In the genomic region with DNA sequence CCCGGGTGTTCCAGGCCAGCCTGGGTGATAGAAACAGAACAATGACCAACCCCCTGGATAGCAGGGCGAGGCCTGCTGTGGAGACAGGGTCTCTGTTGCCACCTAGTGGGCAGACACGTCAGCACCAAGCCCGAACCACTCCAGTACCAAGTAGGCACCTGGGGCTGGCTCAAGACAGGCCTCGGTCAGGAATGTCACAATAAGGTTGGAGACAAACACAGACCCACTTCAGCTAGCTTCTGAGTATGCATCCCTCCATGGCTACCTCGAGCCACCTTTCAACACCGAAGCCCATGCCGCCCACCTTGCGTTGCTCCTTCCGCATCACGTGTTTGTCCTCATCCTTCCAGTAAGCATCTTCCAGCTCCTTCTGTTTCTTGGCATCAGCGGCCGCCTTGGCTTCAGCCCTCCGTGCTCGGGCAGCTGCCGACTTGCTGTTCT, we compare ENCODE assay signal across 9 mouse cellular contexts. TPM values are rescaled to one million over a fixed set of nuclear protein-coding genes. Genes with fewer than 3 reads are reported as not detected.
DNase-seq lines count a peak whose midpoint lies in the region; ATAC-seq and TF ChIP-seq lines count a peak whose summit lies in the region.
"Had no signal": no experiment of that assay in that cellular context is flagged by ENCODE, and none has a peak within 500 bp of the region (broad histone marks: within the 10 kb centered on the region; RNA-seq: fewer than 3 reads in every experiment).

No protein-coding gene starts in this region.

- H3K4me3 ChIP-seq in ES-Bruce4 (ENCODE audit: low read depth, low read length), result peak overlapping the region; percentile 9; the same call in 1 of the 2 replicates
- 0 out of 2 replicates have a peak overlapping the region, but pooled peaks have one; percentile 42 for H3K4me3 ChIP-seq in forebrain, embryonic 10.5 days
- no peak overlapping the region for H3K4me3 ChIP-seq in neural tube, embryonic 13.5 days

- peaks cover 4% of the 10 kb centered on the region for H3K4me1 ChIP-seq in ES-Bruce4 (ENCODE audit: control insufficient read depth, insufficient read depth, low read length)
- H3K4me1 ChIP-seq in forebrain, embryonic 10.5 days, result peaks cover 71% of the 10 kb centered on the region
- peaks cover 57% of the 10 kb centered on the region for H3K4me1 ChIP-seq in neural tube, embryonic 13.5 days (replicated peaks)

- H3K4me2 ChIP-seq in neural tube, embryonic 13.5 days, result peak overlapping the region; percentile 43; the same call in 1 of the 2 replicates

- no peaks in the 10 kb centered on the region for H3K9me3 ChIP-seq in ES-Bruce4 (replicated peaks; ENCODE audit: control insufficient read depth, insufficient read depth, low read length, poor library complexity, severe bottlenecking)
- no peaks in the 10 kb centered on the region for H3K9me3 ChIP-seq in forebrain, embryonic 10.5 days
- H3K9me3 ChIP-seq in neural tube, embryonic 13.5 days, result no peaks in the 10 kb centered on the region

- ATAC-seq in neural tube, embryonic 13.5 days (ENCODE audit: low read depth), result no peak

- H3K9ac ChIP-seq in ES-Bruce4 (ENCODE audit: low read depth, poor library complexity, severe bottlenecking), result peak overlapping the region; percentile 6; the same call in 1 of the 2 replicates
- H3K9ac ChIP-seq in neural tube, embryonic 13.5 days, result peak overlapping the region; percentile 56

- TF ChIP-seq POLR2A in ES-Bruce4 (IDR thresholded peaks at IDR 0.05; ENCODE audit: insufficient read depth, low read length), result no peak
- no peak for TF ChIP-seq POLR2A in brain, embryonic 14.5 days (IDR thresholded peaks at IDR 0.05; ENCODE audit: borderline replicate concordance, extremely low read depth, insufficient read depth, insufficient read length, poor library complexity, severe bottlenecking)

- peak; percentile 90 for DNase-seq in brain, embryonic 14.5 days (ENCODE audit: low read depth)
- DNase-seq in forebrain, embryonic 10.5 days (ENCODE audit: extremely low spot score, low spot score), result peak; percentile 73
- DNase-seq in heart, postnatal 14 days, result peak; percentile 79 to 85
- peak; percentile 86 to 90 for DNase-seq in kidney, postnatal 4 days
- peak; percentile 80 to 84 for DNase-seq in lung, adult 18-20 months
- DNase-seq in testis, postnatal 10 days (ENCODE audit: low spot score), result peak; percentile 84

- 47% methylated on average over 16 of the region's 16 CpGs for WGBS in forebrain, embryonic 10.5 days
- WGBS in neural tube, embryonic 13.5 days, result 49% methylated on average over 16 of the region's 16 CpGs

- peak; percentile 96 for TF ChIP-seq CTCF in ES-Bruce4 (IDR thresholded peaks at IDR 0.05; ENCODE audit: low read depth, low read length)
- peak; percentile 90 for TF ChIP-seq CTCF in brain, embryonic 14.5 days (IDR thresholded peaks at IDR 0.05; ENCODE audit: borderline replicate concordance, extremely low read depth, insufficient read depth, insufficient read length)

- peak overlapping the region; percentile 15; the same call in 1 of the 2 replicates for H3K27ac ChIP-seq in ES-Bruce4 (ENCODE audit: insufficient read depth, low read length)
- H3K27ac ChIP-seq in forebrain, embryonic 10.5 days, result peak overlapping the region; percentile 74
- peak overlapping the region; percentile 85 for H3K27ac ChIP-seq in neural tube, embryonic 13.5 days (replicated peaks)

- H3K27me3 ChIP-seq in ES-Bruce4 (ENCODE audit: control insufficient read depth, insufficient read depth, low read length, poor library complexity, severe bottlenecking), result no peaks in the 10 kb centered on the region
- peaks cover 17% of the 10 kb centered on the region for H3K27me3 ChIP-seq in forebrain, embryonic 10.5 days (ENCODE audit: poor library complexity, severe bottlenecking)
- H3K27me3 ChIP-seq in neural tube, embryonic 13.5 days, result no peaks in the 10 kb centered on the region

- peak; percentile 57; the same call in 1 of the 2 replicates for TF ChIP-seq EP300 in ES-Bruce4 (IDR thresholded peaks at IDR 0.05; ENCODE audit: insufficient read depth, low read depth, low read length)

- H3K36me3 ChIP-seq in ES-Bruce4 (ENCODE audit: control insufficient read depth, insufficient read depth, low read length, poor library complexity, severe bottlenecking), result no peaks in the 10 kb centered on the region; the same call in 1 of the 2 replicates
- H3K36me3 ChIP-seq in forebrain, embryonic 10.5 days (replicated peaks), result peaks cover 16% of the 10 kb centered on the region
- H3K36me3 ChIP-seq in neural tube, embryonic 13.5 days, result peaks cover 8% of the 10 kb centered on the region

- intact Hi-C loops in heart, postnatal 14 days (cut with DNase I), result loop anchor here (1.0 to 2.0 kb wide), 2 partner anchors 25 to 49 kb away; no protein-coding TSS in a partner anchor

RNA-seq across cellular contexts. Expression of a gene that starts 4.1 kb away (rescaled TPM):
- 62.8 and 67.2 TPM in 2 replicates for polyA plus RNA-seq in ES-Bruce4 (2011; ENCODE audit: insufficient read depth, insufficient read length, low read depth, missing spikeins)
- polyA plus RNA-seq in brain, embryonic 14.5 days (2012; rRNA removed), result 94.9 and 111 TPM in 2 replicates
- 184 and 186 TPM in 2 replicates for polyA plus RNA-seq in forebrain, embryonic 10.5 days (2016; fragmentation: Nextera tagmentation; extraction: Ambion mirVana)
- 10 to 100 TPM; 38.8 to 40.1 TPM for total RNA-seq in heart, postnatal 14 days (2021)
- polyA plus RNA-seq in neural tube, embryonic 13.5 days (2015; fragmentation: Nextera tagmentation; extraction: Ambion mirVana), result 148 and 156 TPM in 2 replicates

RNA-seq across cellular contexts. Expression of a gene that starts 6.6 kb away (rescaled TPM):
- polyA plus RNA-seq in ES-Bruce4 (2011; ENCODE audit: insufficient read depth, insufficient read length, low read depth, missing spikeins), result 3.2 and 3.5 TPM in 2 replicates
- 37.8 and 38.4 TPM in 2 replicates for polyA plus RNA-seq in brain, embryonic 14.5 days (2012; rRNA removed)
- 4.7 and 5.9 TPM in 2 replicates for polyA plus RNA-seq in forebrain, embryonic 10.5 days (2016; fragmentation: Nextera tagmentation; extraction: Ambion mirVana)
- total RNA-seq in heart, postnatal 14 days (2021), result 1 to 10 TPM; 3.8 to 4.0 TPM
- 17.5 and 17.9 TPM in 2 replicates for polyA plus RNA-seq in neural tube, embryonic 13.5 days (2015; fragmentation: Nextera tagmentation; extraction: Ambion mirVana)

RNA-seq across cellular contexts. Expression of a gene that starts 22.9 kb away (rescaled TPM):
- polyA plus RNA-seq in ES-Bruce4 (2011; ENCODE audit: insufficient read depth, insufficient read length, low read depth, missing spikeins), result 13.3 TPM in 2 replicates
- polyA plus RNA-seq in brain, embryonic 14.5 days (2012; rRNA removed), result 1.2 and 1.3 TPM in 2 replicates
- 0.36 and 0.38 TPM in 2 replicates for polyA plus RNA-seq in forebrain, embryonic 10.5 days (2016; fragmentation: Nextera tagmentation; extraction: Ambion mirVana)
- under 1 TPM in 1 of 2 experiments, not detected in 1; 0.07 TPM for total RNA-seq in heart, postnatal 14 days (2021)
- polyA plus RNA-seq in neural tube, embryonic 13.5 days (2015; fragmentation: Nextera tagmentation; extraction: Ambion mirVana), result 1.6 TPM in 2 replicates
- total RNA-seq: gastrocnemius, postnatal 4 days had no signal

RNA-seq across cellular contexts. Expression of a gene that starts 27.6 kb away (rescaled TPM):
- polyA plus RNA-seq in ES-Bruce4 (2011; ENCODE audit: insufficient read depth, insufficient read length, low read depth, missing spikeins), result 2,473 and 2,707 TPM in 2 replicates
- polyA plus RNA-seq in brain, embryonic 14.5 days (2012; rRNA removed), result 3,092 and 4,066 TPM in 2 replicates
- 3,478 and 3,689 TPM in 2 replicates for polyA plus RNA-seq in forebrain, embryonic 10.5 days (2016; fragmentation: Nextera tagmentation; extraction: Ambion mirVana)
- total RNA-seq in heart, postnatal 14 days (2021), result 100 to 1,000 TPM; 901 to 988 TPM
- polyA plus RNA-seq in neural tube, embryonic 13.5 days (2015; fragmentation: Nextera tagmentation; extraction: Ambion mirVana), result 2,220 and 2,572 TPM in 2 replicates

RNA-seq across cellular contexts. Expression of a gene that starts 30.1 kb away (rescaled TPM):
- polyA plus RNA-seq in ES-Bruce4 (2011; ENCODE audit: insufficient read depth, insufficient read length, low read depth, missing spikeins), result 11.1 and 12.1 TPM in 2 replicates
- polyA plus RNA-seq in brain, embryonic 14.5 days (2012; rRNA removed), result 27.2 and 38.6 TPM in 2 replicates
- polyA plus RNA-seq in forebrain, embryonic 10.5 days (2016; fragmentation: Nextera tagmentation; extraction: Ambion mirVana), result 4.8 and 5.7 TPM in 2 replicates
- 10 to 100 TPM; 22.4 to 23.9 TPM for total RNA-seq in heart, postnatal 14 days (2021)
- polyA plus RNA-seq in neural tube, embryonic 13.5 days (2015; fragmentation: Nextera tagmentation; extraction: Ambion mirVana), result 7.8 TPM in 2 replicates

Comparison
In these comparisons a context has a peak if more than half of its experiments do, and no peak if none do; other contexts are left out.
1. H3K27ac ChIP-seq: peak in every context shown above with its lines; median percentile 85 in neural tube, embryonic 13.5 days; 74 in forebrain, embryonic 10.5 days; 15 in ES-Bruce4.